Mouse (Mus musculus) lung, embryonic 15.5 days (tissue): ENCODE data around the gene Zfp334. TPM values are rescaled to one million over a fixed set of nuclear protein-coding genes. Genes with fewer than 3 reads are reported as not detected.

Source experiments
- ATAC-seq: fragments of 200-750 bp; cut with Nextera tagmentation; 2 replicates; pipeline ENCODE4 v1.8.0; 2017; ENCODE audit warnings: moderate number of reproducible peaks, borderline replicate concordance; ENCODE audit not compliant: low FRiP score, low TSS enrichment; ENCODE audit errors: extremely low read depth
- H3K27ac ChIP-seq: fragments of 300-500 bp; sonication (generic); 2 replicates; pipeline ENCODE4 v1.5.1; 2015; ENCODE audit warnings: moderate library complexity, mild to moderate bottlenecking, inconsistent platforms
- H3K27me3 ChIP-seq: fragments of 300-500 bp; sonication (generic); 2 replicates; pipeline ENCODE4 v1.6.1; 2015; ENCODE audit warnings: inconsistent platforms
- H3K36me3 ChIP-seq: fragments of 300-500 bp; sonication (generic); 2 replicates; pipeline ENCODE4 v1.6.1; 2015; ENCODE audit warnings: inconsistent platforms
- H3K4me1 ChIP-seq: fragments of 300-500 bp; sonication (generic); 2 replicates; pipeline ENCODE4 v1.6.1; 2015; ENCODE audit warnings: inconsistent platforms
- H3K4me2 ChIP-seq: fragments of 300-500 bp; sonication (generic); 2 replicates; pipeline ENCODE4 v1.6.1; 2015; ENCODE audit warnings: inconsistent platforms, mild to moderate bottlenecking, moderate library complexity
- H3K4me3 ChIP-seq: fragments of 300-500 bp; sonication (generic); 2 replicates; pipeline ENCODE4 v1.5.1; 2015; ENCODE audit warnings: mild to moderate bottlenecking, inconsistent platforms
- H3K9ac ChIP-seq: fragments of 300-500 bp; sonication (generic); 2 replicates; pipeline ENCODE4 v1.6.1; 2015; ENCODE audit warnings: inconsistent platforms
- H3K9me3 ChIP-seq: fragments of 300-500 bp; sonication (generic); 2 replicates; pipeline ENCODE4 v1.6.1; 2016; ENCODE audit warnings: inconsistent platforms
- WGBS: fragments of 180-500 bp; shearing (Covaris S2); methylation state at CpG from one replicate; pipeline ENCODE4 v1.1.7; 2015; 5-methylcytosine and 5-hydroxymethylcytosine counted together
- polyA plus RNA-seq: library from polyadenylated mRNA; unstranded; fragments of >200 nt; fragmentation: Nextera tagmentation; extraction: Ambion mirVana; gene quantifications from 2 replicates; pipeline ENCODE4 v1.2.1, GENCODE M21; 2015

Gene Zfp334
- polyA plus RNA-seq, 1 experiment from 2014 or later, result 7.0 TPM

DNA sequence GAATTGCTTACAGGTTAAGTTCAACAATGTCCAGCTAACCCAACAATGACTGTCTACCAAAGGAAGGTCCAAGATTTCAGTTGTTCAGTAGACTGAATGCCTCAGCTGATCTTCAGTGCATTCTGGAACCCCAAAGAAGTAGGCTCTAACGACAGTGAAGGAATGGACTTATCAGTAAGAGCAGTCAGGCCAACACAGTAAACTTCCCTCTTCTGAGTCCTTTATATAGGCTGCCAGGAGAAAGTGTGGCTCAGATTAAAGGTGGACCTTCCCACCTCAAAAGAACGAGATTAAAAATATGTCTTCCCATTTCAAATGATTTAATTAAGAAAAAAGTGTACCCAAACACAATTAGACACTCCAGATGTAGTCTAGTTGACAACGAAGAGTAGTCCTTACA, 17.7 kb downstream of the Zfp334 start:
- no peak overlapping the region for H3K27ac ChIP-seq
- H3K4me1 ChIP-seq, result peaks cover 21% of the 10 kb centered on the region
- H3K27me3 ChIP-seq, result peaks cover 13% of the 10 kb centered on the region; the same call in 1 of the 2 replicates
- ATAC-seq, result no peak
- no peak overlapping the region for H3K4me2 ChIP-seq
- WGBS, result 62% methylated on average over 3 of the region's 3 CpGs
- H3K9ac ChIP-seq, result no peak overlapping the region
- H3K36me3 ChIP-seq, result peaks cover 8% of the 10 kb centered on the region
- no peaks in the 10 kb centered on the region for H3K9me3 ChIP-seq
- H3K4me3 ChIP-seq, result no peak overlapping the region

DNA sequence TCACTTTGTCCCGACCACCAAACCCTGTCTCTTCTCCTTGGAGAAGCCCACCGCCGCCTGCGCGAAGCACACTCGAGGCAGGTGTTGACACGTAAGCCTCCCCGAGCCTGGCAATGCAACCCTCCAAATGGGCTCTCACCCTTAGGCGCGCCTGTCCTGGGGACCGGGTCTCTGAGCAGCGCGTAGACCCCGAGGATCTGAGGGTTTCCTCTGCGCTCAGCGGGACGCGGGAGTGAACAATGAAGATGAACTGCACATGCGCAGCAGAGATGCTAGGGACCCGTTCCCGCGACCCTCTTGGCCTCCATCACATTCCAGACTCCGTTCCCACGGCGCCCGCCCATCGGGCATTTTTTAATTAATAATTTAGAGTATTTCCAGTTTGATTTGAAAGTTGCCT, 19.6 kb downstream of the Zfp334 start, which contains the start of gene Zfp663:
Gene Zfp663, minus strand, starts transcription at position 234 of the 400 bp plus-strand sequence.
- peak within 1 kb of the TSS; percentile 50 for H3K4me2 ChIP-seq
- H3K4me3 ChIP-seq, result peak within 1 kb of the TSS; percentile 30
- no peaks in the 10 kb centered on the region for H3K9me3 ChIP-seq
- H3K36me3 ChIP-seq, result no peaks in the 10 kb centered on the region
- peaks cover 29% of the 10 kb centered on the region for H3K4me1 ChIP-seq
- H3K27ac ChIP-seq, result no peak within 1 kb of the TSS
- 0 out of 2 replicates have a peak within 1 kb of the TSS, but pooled peaks have one; percentile 16 for H3K9ac ChIP-seq
- no peak for ATAC-seq
- peaks cover 13% of the 10 kb centered on the region; the same call in 1 of the 2 replicates for H3K27me3 ChIP-seq
- WGBS, result 2% methylated on average over 27 of the region's 27 CpGs

DNA sequence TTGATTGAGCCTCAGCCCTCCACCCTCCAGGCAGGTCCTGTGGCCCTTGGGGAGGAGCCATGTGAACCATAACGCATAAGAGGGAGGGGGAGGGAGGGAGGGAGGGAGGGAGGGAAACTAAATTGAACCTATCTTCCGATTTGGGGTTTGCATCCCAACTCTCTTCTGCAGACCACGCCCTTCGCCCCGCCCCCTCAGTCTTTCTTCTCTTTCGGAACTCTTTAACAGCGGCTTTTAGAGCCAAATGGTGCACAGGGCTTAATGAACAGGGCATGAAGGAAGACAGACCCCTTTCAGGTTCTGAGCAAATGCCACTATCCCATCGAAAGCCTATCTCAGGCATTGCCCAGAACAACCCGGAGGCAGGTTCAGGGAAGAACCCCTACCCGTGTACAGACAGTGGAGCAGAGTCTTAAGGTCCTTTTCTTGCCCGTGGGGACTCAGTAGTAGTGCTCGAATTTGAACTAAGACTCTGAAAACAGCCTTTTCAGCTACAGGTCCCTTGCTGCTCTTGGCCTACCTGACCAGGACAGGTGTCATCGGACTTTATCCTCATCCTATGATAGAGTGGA, 20.1 kb downstream of the Zfp334 start:
- Histone ChIP-seq H3K4me2 (peak overlapping the region; percentile 50), H3K9me3 (no peaks in the 10 kb centered on the region), H3K36me3 (no peaks in the 10 kb centered on the region), H3K4me1 (peaks cover 30% of the 10 kb centered on the region), H3K27ac (no peak overlapping the region), H3K9ac (0 out of 2 replicates have a peak overlapping the region, but pooled peaks have one; percentile 16), H3K4me3 (peak overlapping the region; percentile 30), H3K27me3 (peaks cover 13% of the 10 kb centered on the region; the same call in 1 of the 2 replicates)
- WGBS, result 2% methylated on average over 13 of the region's 13 CpGs
- 0 out of 2 replicates have a peak, but pooled peaks have one; percentile 4 for ATAC-seq

DNA sequence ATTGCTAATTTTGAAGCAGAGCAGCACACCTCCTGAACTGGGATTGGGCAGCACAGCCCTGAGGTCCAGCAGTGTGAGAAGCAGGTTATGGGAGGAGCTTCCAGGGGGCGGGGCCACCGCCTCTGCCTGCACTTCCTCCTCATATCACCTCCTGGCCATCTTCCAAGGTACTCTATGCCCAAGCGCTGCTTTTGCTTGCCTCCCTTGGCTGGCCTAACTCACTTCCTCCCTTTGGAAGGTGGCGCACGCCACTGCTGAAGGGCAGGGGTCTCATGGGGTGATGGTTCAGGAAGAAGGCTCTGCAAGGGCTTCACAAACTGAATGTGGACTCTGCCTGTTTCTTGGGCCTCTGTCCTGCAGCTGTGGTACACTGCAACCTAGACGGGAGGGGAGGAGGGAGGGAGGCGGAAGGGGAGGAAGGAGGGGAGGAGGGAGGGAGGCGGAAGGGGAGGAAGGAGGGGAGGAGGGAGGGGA, 21.0 kb downstream of the Zfp334 start:
- 4% methylated on average over 5 of the region's 8 CpGs for WGBS
- Histone ChIP-seq H3K4me1 (peaks cover 30% of the 10 kb centered on the region), H3K9me3 (no peaks in the 10 kb centered on the region), H3K9ac (no peak overlapping the region), H3K36me3 (no peaks in the 10 kb centered on the region), H3K4me3 (no peak overlapping the region), H3K27me3 (peaks cover 17% of the 10 kb centered on the region; the same call in 1 of the 2 replicates), H3K27ac (no peak overlapping the region), H3K4me2 (peak overlapping the region; percentile 34)
- peak; percentile 61 for ATAC-seq

DNA sequence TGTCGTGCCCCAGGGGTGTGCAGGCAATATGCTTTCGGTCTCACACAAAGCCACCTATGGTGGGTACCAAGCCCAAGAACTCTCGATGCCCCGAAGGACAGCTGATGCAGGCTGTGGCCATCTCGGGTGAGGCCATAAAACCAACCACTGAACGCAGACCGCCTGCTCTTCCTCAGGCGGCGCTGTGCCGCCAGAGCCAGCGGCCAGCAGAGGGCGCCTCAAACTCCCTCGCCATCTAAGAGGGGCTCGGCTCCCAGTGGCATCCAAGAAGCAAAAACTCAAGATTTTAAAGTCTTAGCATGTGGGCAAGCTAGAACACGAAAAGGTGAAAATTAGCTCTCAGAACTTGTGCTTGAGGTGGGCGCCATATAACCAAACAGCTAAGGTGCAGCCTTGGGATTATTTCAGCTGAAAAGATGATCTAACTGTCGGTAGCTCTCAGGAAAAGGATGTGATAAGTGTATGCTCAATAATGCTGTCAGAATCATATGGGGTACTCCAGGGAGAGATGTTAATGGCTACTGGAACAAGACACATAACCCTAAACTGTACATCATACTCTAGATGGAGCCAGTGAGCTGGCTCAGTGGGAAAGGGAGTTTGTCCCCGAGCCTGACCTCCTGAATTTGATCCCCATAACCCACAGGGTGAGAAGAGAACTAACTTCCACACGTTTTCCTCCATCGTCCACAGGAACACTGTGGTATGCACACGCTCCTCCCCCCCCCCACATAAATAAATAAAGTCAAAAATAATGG, 23.5 kb downstream of the Zfp334 start:
- WGBS, result 11% methylated on average over 21 of the region's 21 CpGs
- no peak for ATAC-seq
- Histone ChIP-seq H3K4me2 (peak overlapping the region; percentile 36), H3K4me3 (no peak overlapping the region), H3K9ac (no peak overlapping the region), H3K27ac (no peak overlapping the region), H3K27me3 (peaks cover 17% of the 10 kb centered on the region; the same call in 1 of the 2 replicates), H3K36me3 (no peaks in the 10 kb centered on the region), H3K4me1 (peaks cover 30% of the 10 kb centered on the region), H3K9me3 (no peaks in the 10 kb centered on the region)

DNA sequence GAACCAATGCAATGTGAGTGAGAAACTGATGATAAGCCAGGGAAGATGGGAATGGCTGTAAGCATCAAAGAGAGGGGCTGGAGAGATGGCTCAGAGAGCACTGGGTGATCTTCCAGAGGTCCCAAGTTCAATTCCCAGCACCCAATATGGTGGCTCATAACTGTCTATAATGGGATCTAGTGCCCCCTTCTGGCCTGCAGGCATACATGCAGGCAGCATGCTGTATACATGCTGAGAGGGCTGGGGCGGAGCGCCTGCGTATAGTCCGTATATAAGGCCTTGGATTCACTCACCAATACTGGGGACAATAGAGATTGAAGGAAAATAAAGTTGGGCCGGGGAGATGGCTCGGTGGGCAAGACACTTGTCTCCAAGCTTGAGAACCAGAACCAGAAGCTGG, 24.8 kb downstream of the Zfp334 start:
- H3K4me3 ChIP-seq, result no peak overlapping the region
- no peak overlapping the region for H3K4me2 ChIP-seq
- ATAC-seq, result no peak
- H3K36me3 ChIP-seq, result no peaks in the 10 kb centered on the region
- H3K27ac ChIP-seq, result no peak overlapping the region
- H3K4me1 ChIP-seq, result peaks cover 24% of the 10 kb centered on the region
- 89% methylated on average over 6 of the region's 6 CpGs for WGBS
- no peak overlapping the region for H3K9ac ChIP-seq
- H3K27me3 ChIP-seq, result peaks cover 10% of the 10 kb centered on the region; the same call in 1 of the 2 replicates
- H3K9me3 ChIP-seq, result no peaks in the 10 kb centered on the region

DNA sequence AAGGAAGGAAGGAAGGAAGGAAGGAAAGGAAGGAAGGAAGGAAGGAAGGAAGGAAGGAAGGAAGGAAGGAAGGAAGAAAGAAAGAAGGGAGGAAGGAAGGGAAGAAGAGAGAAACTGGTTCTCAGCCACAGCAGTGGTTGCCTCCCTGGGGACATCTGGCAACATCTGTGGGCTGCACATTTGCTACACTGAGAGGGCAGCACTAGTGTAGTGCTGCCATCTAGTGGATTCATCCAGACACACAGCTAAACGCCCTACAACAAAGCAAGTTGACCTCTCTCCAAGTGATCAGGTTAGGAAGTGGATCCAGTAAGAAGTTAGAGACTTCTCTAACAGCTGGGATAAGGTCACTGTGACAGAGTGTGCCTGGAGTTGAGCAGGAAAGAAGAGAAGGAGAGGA, 27.2 kb downstream of the Zfp334 start:
- WGBS, result 0% methylated on average over 1 of the region's 1 CpGs
- H3K4me3 ChIP-seq, result no peak overlapping the region

DNA sequence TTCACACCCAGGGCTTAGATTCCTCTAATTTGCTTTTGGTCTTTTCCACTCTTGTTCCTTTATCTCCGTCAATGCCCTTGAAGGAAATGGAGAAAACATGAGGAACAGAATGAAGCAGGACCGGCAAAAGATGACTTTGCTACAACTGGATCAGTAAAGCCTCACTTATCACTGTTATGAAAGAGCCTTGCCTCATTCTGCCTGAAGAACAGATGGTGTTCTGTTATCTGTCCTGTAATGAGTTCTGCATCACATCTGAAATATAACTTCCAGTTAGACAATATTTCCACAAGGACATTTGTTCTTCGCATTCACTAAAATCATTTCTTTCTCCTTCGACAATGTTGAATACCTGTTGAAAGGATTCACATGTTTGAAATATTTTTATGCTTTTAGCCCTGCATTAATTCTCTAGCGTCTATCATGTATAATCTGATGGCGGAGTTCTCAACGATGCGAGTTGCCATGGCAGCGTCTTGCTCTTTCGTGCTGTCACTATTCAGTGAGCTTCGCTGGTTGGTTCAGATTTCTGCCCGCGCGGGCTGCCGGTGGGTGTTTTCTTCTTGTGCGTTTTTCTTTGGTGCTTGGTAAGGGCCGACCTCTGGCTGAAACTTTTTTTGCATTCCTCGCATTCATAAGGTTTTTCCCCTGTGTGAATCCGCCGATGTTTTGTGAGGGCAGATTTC, 36.1 kb downstream of the Zfp334 start:
- Histone ChIP-seq H3K9ac (no peak overlapping the region), H3K9me3 (peaks cover 8% of the 10 kb centered on the region), H3K27me3 (no peaks in the 10 kb centered on the region), H3K27ac (no peak overlapping the region), H3K36me3 (no peaks in the 10 kb centered on the region), H3K4me2 (no peak overlapping the region), H3K4me1 (no peaks in the 10 kb centered on the region), H3K4me3 (no peak overlapping the region)
- 86% methylated on average over 20 of the region's 20 CpGs for WGBS
- no peak for ATAC-seq

More for the DNA sequence above, 27.2 kb downstream of the Zfp334 start:
- Histone ChIP-seq H3K4me1 (peaks cover 9% of the 10 kb centered on the region; the same call in 1 of the 2 replicates), H3K9ac (no peak overlapping the region), H3K27me3 (0 out of 2 replicates have a peak, but pooled peaks cover 5% of the 10 kb centered on the region), H3K9me3 (no peaks in the 10 kb centered on the region), H3K4me2 (no peak overlapping the region), H3K27ac (no peak overlapping the region), H3K36me3 (no peaks in the 10 kb centered on the region)
- ATAC-seq, result no peak

DNA sequence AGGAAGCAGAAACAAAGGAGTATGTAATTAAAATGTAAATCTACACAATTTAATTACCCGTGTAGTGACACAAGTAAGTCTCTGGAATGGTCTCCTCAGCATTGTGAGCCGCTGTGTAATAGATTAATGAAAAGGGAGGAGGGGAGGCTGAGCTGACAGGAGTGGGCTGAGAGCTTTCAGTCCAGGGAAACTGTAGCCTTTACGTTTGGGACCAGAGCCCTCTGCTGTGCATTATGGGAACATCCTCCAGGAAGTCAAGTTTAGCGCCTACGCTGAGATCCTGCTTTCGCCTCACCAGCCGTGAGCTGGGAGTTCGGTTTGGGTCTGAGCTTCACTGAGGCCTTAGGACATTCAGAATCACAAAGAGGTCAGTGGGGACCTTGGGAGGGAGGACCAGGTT, 38.6 kb downstream of the Zfp334 start:
- peaks cover 8% of the 10 kb centered on the region for H3K9me3 ChIP-seq
- H3K4me3 ChIP-seq, result no peak overlapping the region
- no peaks in the 10 kb centered on the region for H3K36me3 ChIP-seq
- H3K27me3 ChIP-seq, result no peaks in the 10 kb centered on the region
- H3K4me1 ChIP-seq, result no peaks in the 10 kb centered on the region
- no peak for ATAC-seq
- H3K27ac ChIP-seq, result no peak overlapping the region
- 32% methylated on average over 8 of the region's 8 CpGs for WGBS
- no peak overlapping the region for H3K4me2 ChIP-seq
- no peak overlapping the region for H3K9ac ChIP-seq

DNA sequence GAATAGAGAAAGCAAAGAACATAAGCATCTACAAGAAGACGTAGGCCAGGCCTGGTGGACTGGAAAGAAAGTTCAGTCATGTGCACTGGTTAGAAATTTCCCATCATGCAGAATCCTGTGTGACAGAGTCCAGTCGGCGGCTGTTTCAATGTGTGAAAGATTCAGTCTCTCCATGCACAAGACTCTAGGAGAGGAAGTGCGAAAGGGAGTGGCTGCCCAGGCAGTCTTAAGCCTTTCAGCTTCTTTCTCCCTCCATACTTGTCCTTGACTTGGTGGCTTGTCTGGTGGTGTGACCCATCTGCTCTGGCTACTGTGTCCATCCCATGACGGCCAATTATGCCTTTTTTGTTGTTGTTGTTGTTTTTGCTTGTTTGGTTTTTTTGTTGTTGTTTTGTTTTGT, 41.9 kb downstream of the Zfp334 start:
- no peaks in the 10 kb centered on the region for H3K27me3 ChIP-seq
- no peak overlapping the region for H3K9ac ChIP-seq
- no peaks in the 10 kb centered on the region for H3K4me1 ChIP-seq
- H3K36me3 ChIP-seq, result no peaks in the 10 kb centered on the region
- H3K9me3 ChIP-seq, result no peaks in the 10 kb centered on the region
- no peak overlapping the region for H3K4me3 ChIP-seq
- no peak for ATAC-seq
- H3K4me2 ChIP-seq, result no peak overlapping the region
- H3K27ac ChIP-seq, result no peak overlapping the region
- 91% methylated on average over 5 of the region's 5 CpGs for WGBS

DNA sequence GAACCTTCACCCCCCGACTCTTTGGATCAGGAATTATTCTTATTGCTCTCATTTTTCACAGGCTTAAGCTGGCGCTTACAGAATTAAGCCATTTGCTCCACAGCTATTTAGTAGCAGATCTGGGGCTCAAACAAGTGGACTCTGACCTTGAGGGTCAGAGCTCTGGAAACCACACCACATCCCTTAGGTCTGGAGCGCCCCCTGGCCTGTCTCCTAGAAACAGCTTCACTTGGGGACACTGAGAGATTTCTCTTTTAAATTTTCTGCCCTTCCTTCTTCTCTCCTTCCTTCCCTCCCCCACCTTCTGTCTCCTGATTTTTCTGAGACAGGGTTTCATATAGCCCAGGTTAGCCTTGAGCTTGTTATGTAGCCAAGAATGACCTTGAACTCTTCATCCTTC, 50.9 kb downstream of the Zfp334 start:
- H3K9ac ChIP-seq, result no peak overlapping the region
- no peaks in the 10 kb centered on the region for H3K36me3 ChIP-seq
- no peak for ATAC-seq
- H3K4me1 ChIP-seq, result no peaks in the 10 kb centered on the region
- H3K4me3 ChIP-seq, result no peak overlapping the region
- H3K27me3 ChIP-seq, result no peaks in the 10 kb centered on the region
- WGBS, result 24% methylated on average over 3 of the region's 3 CpGs
- no peak overlapping the region for H3K27ac ChIP-seq
- H3K9me3 ChIP-seq, result no peaks in the 10 kb centered on the region
- H3K4me2 ChIP-seq, result no peak overlapping the region
